10 mouse cellular contexts compared by ENCODE assay signal in genomic region chr16:35109656-35110291, GRCm38 (mm10). TPM values are rescaled to one million over a fixed set of nuclear protein-coding genes. Genes with fewer than 3 reads are reported as not detected.
DNase-seq lines count a peak whose midpoint lies in the region; ATAC-seq and TF ChIP-seq lines count a peak whose summit lies in the region.
"Had no signal": no experiment of that assay in that cellular context is flagged by ENCODE, and none has a peak within 500 bp of the region (broad histone marks: within the 10 kb centered on the region; RNA-seq: fewer than 3 reads in every experiment).

No protein-coding gene starts in this region.

- 42% methylated on average over 7 of the region's 7 CpGs for WGBS in heart, embryonic 14.5 days
- 55% methylated on average over 7 of the region's 7 CpGs for WGBS in midbrain, embryonic 11.5 days
- 50% methylated on average over 7 of the region's 7 CpGs for WGBS in midbrain, embryonic 14.5 days
- 49% methylated on average over 7 of the region's 7 CpGs for WGBS in intestine, embryonic 15.5 days
- 38% methylated on average over 7 of the region's 7 CpGs for WGBS in stomach, postnatal 0 days

- H3K36me3 ChIP-seq in heart, embryonic 14.5 days (ENCODE audit: control insufficient read depth, insufficient read depth, low read length) = peaks cover 7% of the 10 kb centered on the region; the same call in 1 of the 2 replicates
- H3K36me3 ChIP-seq in midbrain, embryonic 11.5 days (ENCODE audit: control insufficient read depth, insufficient read depth, low read length) = no peaks in the 10 kb centered on the region
- H3K36me3 ChIP-seq in midbrain, embryonic 14.5 days (ENCODE audit: control insufficient read depth, insufficient read depth, low read length) = 0 out of 2 replicates have a peak, but pooled peaks cover 9% of the 10 kb centered on the region
- no peaks in the 10 kb centered on the region for H3K36me3 ChIP-seq in intestine, embryonic 15.5 days
- H3K36me3 ChIP-seq in stomach, postnatal 0 days (ENCODE audit: control insufficient read depth, insufficient read depth, low read length) = no peaks in the 10 kb centered on the region
- H3K36me3 ChIP-seq: hindbrain, embryonic 12.5 days had no signal

- TF ChIP-seq CTCF in stomach, postnatal 0 days (IDR thresholded peaks at IDR 0.05; ENCODE audit: low read depth) = no peak

- no peak overlapping the region; the same call in 1 of the 2 replicates for H3K4me2 ChIP-seq in heart, embryonic 14.5 days (ENCODE audit: low read length)
- no peak overlapping the region for H3K4me2 ChIP-seq in midbrain, embryonic 11.5 days
- no peak overlapping the region for H3K4me2 ChIP-seq in midbrain, embryonic 14.5 days (ENCODE audit: low read length)
- no peak overlapping the region for H3K4me2 ChIP-seq in intestine, embryonic 15.5 days (replicated peaks)
- no peak overlapping the region for H3K4me2 ChIP-seq in stomach, postnatal 0 days (replicated peaks; ENCODE audit: low read depth)

- ATAC-seq in heart, embryonic 14.5 days (ENCODE audit: insufficient number of reproducible peaks, insufficient read depth, low FRiP score, low read depth) = no peak
- ATAC-seq in midbrain, embryonic 11.5 days (ENCODE audit: low FRiP score) = no peak
- no peak for ATAC-seq in midbrain, embryonic 14.5 days (ENCODE audit: low FRiP score, low TSS enrichment)
- ATAC-seq in intestine, embryonic 15.5 days = no peak
- no peak for ATAC-seq in stomach, postnatal 0 days (ENCODE audit: low FRiP score, low TSS enrichment)

- H3K27ac ChIP-seq in heart, embryonic 14.5 days (replicated peaks in 1 of 2; ENCODE audit: control insufficient read depth in 1 of 2, insufficient read depth in 1 of 2, low read depth in 2 of 2, low read length in 2 of 2) = peak overlapping the region; percentile 57 to 79
- H3K27ac ChIP-seq in midbrain, embryonic 11.5 days (ENCODE audit: low read depth, low read length) = no peak overlapping the region
- H3K27ac ChIP-seq in midbrain, embryonic 14.5 days (replicated peaks; ENCODE audit: low read depth, low read length) = no peak overlapping the region
- peak overlapping the region; percentile 45; the same call in 1 of the 2 replicates for H3K27ac ChIP-seq in intestine, embryonic 15.5 days
- H3K27ac ChIP-seq in stomach, postnatal 0 days (replicated peaks) = peak overlapping the region; percentile 56

- no peak overlapping the region for H3K4me3 ChIP-seq in heart, embryonic 14.5 days (ENCODE audit: control insufficient read depth in 1 of 2, insufficient read depth in 1 of 2, low read depth in 1 of 2, low read length in 2 of 2)
- no peak overlapping the region for H3K4me3 ChIP-seq in midbrain, embryonic 11.5 days (ENCODE audit: low read depth, low read length)
- H3K4me3 ChIP-seq in midbrain, embryonic 14.5 days (replicated peaks; ENCODE audit: low read depth, low read length) = no peak overlapping the region
- H3K4me3 ChIP-seq in intestine, embryonic 15.5 days (replicated peaks) = no peak overlapping the region
- H3K4me3 ChIP-seq in stomach, postnatal 0 days (ENCODE audit: low read depth, low read length) = no peak overlapping the region

- DNase-seq in heart, postnatal 4 days = no peak
- DNase-seq in midbrain, embryonic 11.5 days (ENCODE audit: low spot score, missing footprints) = peak; percentile 76
- no peak for DNase-seq in midbrain, embryonic 14.5 days
- no peak for DNase-seq in stomach, postnatal 0 days (ENCODE audit: low spot score)
- no peak for DNase-seq in right cerebral cortex, adult 18-20 months
- no peak for DNase-seq in kidney, adult 9 months

- H3K4me1 ChIP-seq in heart, embryonic 14.5 days (ENCODE audit: control insufficient read depth in 2 of 2, insufficient read depth in 2 of 2, low read length in 2 of 2) = peaks cover 20 to 35% of the 10 kb centered on the region in 2 experiments
- peaks cover 6% of the 10 kb centered on the region; the same call in 1 of the 2 replicates for H3K4me1 ChIP-seq in midbrain, embryonic 11.5 days (ENCODE audit: control insufficient read depth, insufficient read depth, low read length)
- H3K4me1 ChIP-seq in midbrain, embryonic 14.5 days (ENCODE audit: control insufficient read depth, insufficient read depth, low read length) = peaks cover 7% of the 10 kb centered on the region
- H3K4me1 ChIP-seq in intestine, embryonic 15.5 days (replicated peaks) = 0 out of 2 replicates have a peak, but pooled peaks cover 8% of the 10 kb centered on the region
- 0 out of 2 replicates have a peak, but pooled peaks cover 2% of the 10 kb centered on the region for H3K4me1 ChIP-seq in stomach, postnatal 0 days (replicated peaks; ENCODE audit: control insufficient read depth, insufficient read depth)

- no peak overlapping the region for H3K9ac ChIP-seq in heart, embryonic 14.5 days (ENCODE audit: low read length)
- no peak overlapping the region for H3K9ac ChIP-seq in midbrain, embryonic 11.5 days (ENCODE audit: low read length)
- H3K9ac ChIP-seq in midbrain, embryonic 14.5 days (replicated peaks; ENCODE audit: low read length) = no peak overlapping the region
- H3K9ac ChIP-seq in intestine, embryonic 15.5 days = no peak overlapping the region
- H3K9ac ChIP-seq in stomach, postnatal 0 days (ENCODE audit: low read length) = no peak overlapping the region
- H3K9ac ChIP-seq: liver, postnatal 0 days had no signal

- no peaks in the 10 kb centered on the region for H3K27me3 ChIP-seq in heart, embryonic 14.5 days (ENCODE audit: control insufficient read depth, insufficient read depth, low read length)
- H3K27me3 ChIP-seq in midbrain, embryonic 11.5 days (ENCODE audit: control insufficient read depth, insufficient read depth, low read length) = no peaks in the 10 kb centered on the region
- H3K27me3 ChIP-seq in midbrain, embryonic 14.5 days (ENCODE audit: control insufficient read depth, insufficient read depth, low read length) = no peaks in the 10 kb centered on the region
- H3K27me3 ChIP-seq in intestine, embryonic 15.5 days (replicated peaks) = no peaks in the 10 kb centered on the region
- H3K27me3 ChIP-seq in stomach, postnatal 0 days (ENCODE audit: control insufficient read depth, insufficient read depth, low read length) = no peaks in the 10 kb centered on the region
- H3K27me3 ChIP-seq: hindbrain, embryonic 12.5 days had no signal

- no peak for TF ChIP-seq EP300 in stomach, postnatal 0 days (optimal IDR thresholded peaks at IDR 0.05)

- H3K9me3 ChIP-seq in heart, embryonic 14.5 days (ENCODE audit: control insufficient read depth, low read length) = no peaks in the 10 kb centered on the region
- no peaks in the 10 kb centered on the region for H3K9me3 ChIP-seq in midbrain, embryonic 11.5 days (ENCODE audit: control insufficient read depth, low read length)
- no peaks in the 10 kb centered on the region for H3K9me3 ChIP-seq in midbrain, embryonic 14.5 days (ENCODE audit: control insufficient read depth, low read length)
- H3K9me3 ChIP-seq in intestine, embryonic 15.5 days = no peaks in the 10 kb centered on the region
- H3K9me3 ChIP-seq in stomach, postnatal 0 days (ENCODE audit: control insufficient read depth, low read length) = no peaks in the 10 kb centered on the region
- H3K9me3 ChIP-seq: hindbrain, embryonic 12.5 days had no signal

RNA-seq across cellular contexts. Expression of gene Adcy5, which starts 44.9 kb away (rescaled TPM):
- 11.4 and 12.2 TPM in 2 replicates for polyA plus RNA-seq in heart, embryonic 14.5 days (2014; fragmentation: Nextera tagmentation; extraction: Ambion mirVana)
- 10 to 100 TPM; 65.2 to 65.7 TPM for total RNA-seq in heart, postnatal 4 days (2021)
- 1.7 TPM in 2 replicates for polyA plus RNA-seq in midbrain, embryonic 11.5 days (2014; fragmentation: Nextera tagmentation; extraction: Ambion mirVana)
- 8.4 and 8.7 TPM in 2 replicates for polyA plus RNA-seq in midbrain, embryonic 14.5 days (2014; fragmentation: Nextera tagmentation; extraction: Ambion mirVana)
- polyA plus RNA-seq in intestine, embryonic 15.5 days (2015; fragmentation: Nextera tagmentation; extraction: Ambion mirVana) = 2.0 and 2.8 TPM in 2 replicates
- polyA plus RNA-seq in stomach, postnatal 0 days (2015; fragmentation: Nextera tagmentation; extraction: Ambion mirVana) = 2.2 and 2.3 TPM in 2 replicates

Comparison
In these comparisons a context has a peak if more than half of its experiments do, and no peak if none do; other contexts are left out.
1. H3K27ac ChIP-seq: peak in heart, embryonic 14.5 days (2 of 2), intestine, embryonic 15.5 days (single experiment) and stomach, postnatal 0 days (single experiment); none in midbrain, embryonic 11.5 days (single experiment) and midbrain, embryonic 14.5 days (single experiment).